Mouse (Mus musculus) cortical plate, adult 2 months (tissue): ENCODE results near the gene Sspo.

Source experiments
- CTCF ChIP-seq: fragments of 200-500 bp; IDR thresholded peaks from 2 replicates; pipeline ENCODE4 v1.5.1; 2011; ENCODE audit warnings: mild to moderate bottlenecking, control low read depth, low read length; ENCODE audit not compliant: insufficient read depth; ENCODE audit errors: extremely low read depth
- POLR2A ChIP-seq: fragments of 200-500 bp; IDR thresholded peaks from 2 replicates; pipeline ENCODE4 v1.6.1; 2011; ENCODE audit warnings: mild to moderate bottlenecking, low read length, control low read depth; ENCODE audit not compliant: insufficient read depth; ENCODE audit errors: extremely low read depth

DNA sequence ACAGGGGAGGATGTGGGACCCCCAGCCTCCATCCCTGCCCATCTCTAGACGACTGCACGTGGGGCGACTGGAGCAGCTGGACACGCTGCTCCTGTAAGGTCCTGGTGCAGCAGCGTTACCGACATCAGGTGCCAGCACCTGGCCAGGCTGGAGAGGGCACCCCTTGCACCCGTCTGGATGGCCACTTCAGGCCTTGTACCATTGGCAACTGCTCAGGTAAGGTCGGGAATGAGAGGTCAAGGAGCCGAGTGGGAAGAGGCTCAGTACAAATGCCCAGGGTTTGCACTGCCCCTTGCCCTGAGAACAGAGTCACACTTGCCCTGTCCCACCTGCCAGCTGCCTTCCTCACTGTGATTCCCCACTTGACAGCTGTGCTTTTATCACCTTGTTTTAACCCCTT, 43.3 kb downstream of the Sspo start:
- TF ChIP-seq CTCF, result no peak
- no peak for TF ChIP-seq POLR2A
